Mouse (Mus musculus) olfactory bulb, adult 2 months (tissue): ENCODE data around the gene Cspg5.

Experiments used
- CTCF ChIP-seq: fragments of 200-500 bp; IDR thresholded peaks from 2 replicates; pipeline ENCODE4 v1.5.1; 2012; ENCODE audit warnings: low read depth, mild to moderate bottlenecking, low read length, moderate library complexity; ENCODE audit not compliant: insufficient read depth
- POLR2A ChIP-seq: fragments of 200-500 bp; IDR thresholded peaks from 2 replicates; pipeline ENCODE4 v1.6.1; 2012; ENCODE audit warnings: mild to moderate bottlenecking, low read depth, low read length, moderate library complexity; ENCODE audit not compliant: insufficient read depth

- TF ChIP-seq POLR2A, result no peak
- TF ChIP-seq CTCF, result no peak
Observed at GRCm38 (mm10) chr9:110247049-110247448, 3.5 kb downstream of the Cspg5 start.
